27 mouse cellular contexts compared by ENCODE assay signal in the genomic region with DNA sequence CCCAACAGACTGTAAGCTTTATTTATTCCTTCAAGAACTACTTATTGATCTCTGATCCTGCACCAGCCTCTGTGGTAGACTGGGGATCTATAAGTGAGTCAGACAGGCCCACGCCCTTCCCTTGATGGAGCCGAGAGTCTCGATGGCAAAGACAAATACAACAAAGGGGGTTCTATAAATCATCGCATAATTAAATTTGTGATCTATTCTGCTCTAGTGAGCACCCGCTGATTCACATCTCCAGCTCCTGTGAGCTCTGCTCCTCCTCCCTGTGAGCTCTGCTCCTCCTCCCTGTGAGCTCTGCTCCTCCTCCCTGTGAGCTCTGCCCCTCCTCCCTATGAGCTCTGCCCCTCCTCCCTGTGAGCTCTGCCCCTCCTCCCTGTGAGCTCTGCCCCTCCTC. TPM values are rescaled to one million over a fixed set of nuclear protein-coding genes. Genes with fewer than 3 reads are reported as not detected.
"Had no signal": no experiment of that assay in that cellular context is flagged by ENCODE, and none has a peak within 500 bp of the region (broad histone marks: within the 10 kb centered on the region; RNA-seq: fewer than 3 reads in every experiment).

No protein-coding gene starts in this region.

- H3K9ac ChIP-seq: heart, embryonic 13.5 days; heart, embryonic 15.5 days; hindbrain, embryonic 13.5 days; hindbrain, embryonic 15.5 days; kidney, embryonic 15.5 days; limb, embryonic 12.5 days; liver, embryonic 12.5 days; liver, embryonic 14.5 days had no signal

- H3K27ac ChIP-seq: heart, adult 2 months; heart, embryonic 13.5 days; heart, embryonic 15.5 days; hindbrain, embryonic 13.5 days; hindbrain, embryonic 15.5 days; hindbrain, postnatal 0 days; kidney, embryonic 15.5 days; kidney, postnatal 0 days; layer of hippocampus, adult 2 months; left cerebral cortex, adult 2 months; limb, embryonic 10.5 days; limb, embryonic 12.5 days; liver, embryonic 12.5 days; liver, embryonic 14.5 days had no signal

- H3K9me3 ChIP-seq: heart, embryonic 13.5 days; heart, embryonic 15.5 days; hindbrain, embryonic 13.5 days; hindbrain, embryonic 15.5 days; kidney, embryonic 15.5 days; limb, embryonic 10.5 days; limb, embryonic 12.5 days had no signal

- H3K36me3 ChIP-seq: heart, embryonic 13.5 days; heart, embryonic 15.5 days; hindbrain, embryonic 13.5 days; hindbrain, embryonic 15.5 days; kidney, embryonic 15.5 days; limb, embryonic 10.5 days; limb, embryonic 12.5 days; liver, embryonic 12.5 days had no signal

- H3K4me2 ChIP-seq: heart, embryonic 11.5 days; heart, embryonic 13.5 days; heart, embryonic 15.5 days; hindbrain, embryonic 13.5 days; hindbrain, embryonic 15.5 days; kidney, embryonic 15.5 days; limb, embryonic 12.5 days; liver, embryonic 12.5 days had no signal

- ATAC-seq: intestine, embryonic 16.5 days; liver, embryonic 12.5 days had no signal

- H3K4me3 ChIP-seq: heart, adult 2 months; heart, embryonic 13.5 days; heart, embryonic 15.5 days; hindbrain, embryonic 13.5 days; hindbrain, embryonic 15.5 days; kidney, embryonic 15.5 days; layer of hippocampus, adult 2 months; left cerebral cortex, adult 2 months; limb, embryonic 10.5 days; limb, embryonic 12.5 days; liver, embryonic 12.5 days had no signal

- DNase-seq: gastrocnemius, postnatal 14 days; gastrocnemius, postnatal 36 days; heart, adult 11 months; heart, adult 2 months; heart, postnatal 14 days; heart, postnatal 36 days; kidney, adult 11 months; kidney, adult 2 months; kidney, postnatal 14 days had no signal

- H3K4me1 ChIP-seq: heart, embryonic 13.5 days; heart, embryonic 15.5 days; hindbrain, embryonic 15.5 days; liver, embryonic 12.5 days had no signal

- H3K27me3 ChIP-seq: heart, embryonic 13.5 days; heart, embryonic 15.5 days; hindbrain, embryonic 13.5 days; hindbrain, embryonic 15.5 days; kidney, embryonic 15.5 days; limb, embryonic 12.5 days; liver, embryonic 12.5 days had no signal

RNA-seq across cellular contexts. Expression of gene Cbln4, which starts 49.0 kb away (rescaled TPM):
- polyA plus RNA-seq: gonadal fat pad, adult 2 months; heart, adult 2 months; heart, postnatal 0 days; kidney, adult 2 months; liver, adult 2 months; liver, embryonic 12.5 days had no signal
